Mouse (Mus musculus) MEL (cell line): ENCODE results near the gene Oasl1.
A peak's percentile ranks its signal among the peaks of the same experiment; 100 is the strongest.

Source experiments
- CHD2 ChIP-seq: IDR thresholded peaks from 2 replicates; pipeline ENCODE4 v1.6.1; 2011; ENCODE audit warnings: low read length, improper control_type of control experiment
- CTCF ChIP-seq, 3 experiments: IDR thresholded peaks in 2 of 3; conservative IDR thresholded peaks in 1 of 3; 2 replicates each; pipeline ENCODE4 v1.5.1; 2011 to 2012; ENCODE audit warnings: low read length in 3 of 3, low read depth in 2 of 3, mild to moderate bottlenecking in 2 of 3, improper control_type of control experiment in 1 of 3, inconsistent platforms in 1 of 3, mixed read lengths in 1 of 3, moderate library complexity in 1 of 3; ENCODE audit not compliant: control insufficient read depth in 1 of 3, insufficient read depth in 1 of 3, poor library complexity in 1 of 3, severe bottlenecking in 1 of 3
- E2F4 ChIP-seq: IDR thresholded peaks from 2 replicates; pipeline ENCODE4 v1.6.1; 2011; ENCODE audit warnings: low read depth, low read length, improper control_type of control experiment, borderline replicate concordance
- EP300 ChIP-seq, 2 experiments: IDR thresholded peaks; 2 replicates each; pipeline ENCODE4 v1.6.1; 2011; ENCODE audit warnings: improper control_type of control experiment in 2 of 2, low read length in 2 of 2, low read depth in 1 of 2, mild to moderate bottlenecking in 1 of 2
- HCFC1 ChIP-seq: IDR thresholded peaks from 2 replicates; pipeline ENCODE4 v1.6.1; 2012; ENCODE audit warnings: low read depth, mild to moderate bottlenecking, inconsistent platforms, low read length, improper control_type of control experiment, moderate library complexity
- JUND ChIP-seq: IDR thresholded peaks from 2 replicates; pipeline ENCODE4 v1.6.1; 2011; ENCODE audit warnings: low read depth, mild to moderate bottlenecking, improper control_type of control experiment, low read length
- MAZ ChIP-seq: IDR thresholded peaks from 2 replicates; pipeline ENCODE4 v1.6.1; 2012; ENCODE audit warnings: low read depth, mild to moderate bottlenecking, inconsistent platforms, low read length, improper control_type of control experiment
- MEF2A ChIP-seq: IDR thresholded peaks from 2 replicates; pipeline ENCODE4 v1.6.1; 2014; ENCODE audit warnings: low read depth, mild to moderate bottlenecking, inconsistent platforms, low read length, improper control_type of control experiment; ENCODE audit not compliant: poor library complexity, insufficient replicate concordance, severe bottlenecking; ENCODE audit errors: extremely low read depth
- POLR2A ChIP-seq, 2 experiments: IDR thresholded peaks; 2 replicates each; pipeline ENCODE4 v1.6.1; 2011 to 2012; ENCODE audit warnings: low read length in 2 of 2, mild to moderate bottlenecking in 2 of 2, control low read depth in 1 of 2, improper control_type of control experiment in 1 of 2, low read depth in 1 of 2, moderate library complexity in 1 of 2; ENCODE audit not compliant: control insufficient read depth in 1 of 2, insufficient read depth in 1 of 2, poor library complexity in 1 of 2
- POLR2AphosphoS2 ChIP-seq: IDR thresholded peaks from 2 replicates; pipeline ENCODE4 v1.6.1; 2011; ENCODE audit warnings: low read length, improper control_type of control experiment
- RAD21 ChIP-seq: IDR thresholded peaks from 2 replicates; pipeline ENCODE4 v1.6.1; 2011; ENCODE audit warnings: mild to moderate bottlenecking, low read depth, low read length, improper control_type of control experiment
- TAL1 ChIP-seq: IDR thresholded peaks from 2 replicates; pipeline ENCODE4 v1.6.1; 2012; ENCODE audit warnings: mild to moderate bottlenecking, inconsistent platforms, low read length, moderate library complexity, mixed read lengths
- USF1 ChIP-seq: IDR thresholded peaks from 2 replicates; pipeline ENCODE4 v1.6.1; 2014; ENCODE audit warnings: low read depth, mild to moderate bottlenecking, inconsistent platforms, low read length, improper control_type of control experiment, moderate library complexity
- ZNF384 ChIP-seq: IDR thresholded peaks from 2 replicates; pipeline ENCODE4 v1.6.1; 2012; ENCODE audit warnings: low read depth, mild to moderate bottlenecking, inconsistent platforms, low read length, improper control_type of control experiment

DNA sequence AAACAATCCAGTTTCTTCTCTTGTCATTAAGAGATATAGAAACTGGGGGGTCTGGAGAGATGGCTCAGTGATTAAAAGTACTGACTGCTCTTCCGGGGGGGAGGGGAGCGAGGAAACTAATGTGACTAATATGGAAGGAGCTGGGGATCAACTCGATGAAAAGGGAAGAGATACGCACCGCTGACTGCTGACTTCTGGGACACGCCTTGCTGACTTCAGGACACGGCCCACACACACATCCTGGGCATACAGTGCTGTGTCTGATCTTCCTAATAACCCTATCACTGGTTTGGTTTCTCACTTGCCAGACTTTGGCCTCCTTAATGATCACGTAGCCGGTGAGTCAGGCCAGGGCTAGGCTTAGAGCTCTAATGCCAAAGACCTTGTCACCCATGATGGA is 3.7 kb downstream of the Oasl1 start:
- no peak for TF ChIP-seq HCFC1
- no peak for TF ChIP-seq POLR2AphosphoS2
- TF ChIP-seq E2F4: no peak
- TF ChIP-seq EP300 (IDR thresholded peaks at IDR 0.05; ENCODE audit: low read depth in 1 of 2, low read length in 2 of 2): peak; percentile 38 to 42; a peak in 3 of 4 replicates
- peak in 1 of 2 experiments; percentile 26; a peak in 1 of 4 replicates for TF ChIP-seq POLR2A (IDR thresholded peaks at IDR 0.05; ENCODE audit: control insufficient read depth in 1 of 2, insufficient read depth in 1 of 2, low read depth in 1 of 2, low read length in 2 of 2, poor library complexity in 1 of 2)
- no peak for TF ChIP-seq USF1
- TF ChIP-seq CTCF (IDR thresholded peaks at IDR 0.05 in 2 of 3, conservative IDR thresholded peaks at IDR 0.05 in 1 of 3; ENCODE audit: control insufficient read depth in 1 of 3, insufficient read depth in 1 of 3, low read depth in 2 of 3, low read length in 3 of 3, poor library complexity in 1 of 3, severe bottlenecking in 1 of 3): no peak
- no peak for TF ChIP-seq TAL1
- TF ChIP-seq ZNF384: no peak
- TF ChIP-seq JUND: no peak
- TF ChIP-seq MEF2A: no peak
- no peak for TF ChIP-seq CHD2
- TF ChIP-seq RAD21: no peak
- peak; percentile 16; the same call in 1 of the 2 replicates for TF ChIP-seq MAZ
